In the genomic region with DNA sequence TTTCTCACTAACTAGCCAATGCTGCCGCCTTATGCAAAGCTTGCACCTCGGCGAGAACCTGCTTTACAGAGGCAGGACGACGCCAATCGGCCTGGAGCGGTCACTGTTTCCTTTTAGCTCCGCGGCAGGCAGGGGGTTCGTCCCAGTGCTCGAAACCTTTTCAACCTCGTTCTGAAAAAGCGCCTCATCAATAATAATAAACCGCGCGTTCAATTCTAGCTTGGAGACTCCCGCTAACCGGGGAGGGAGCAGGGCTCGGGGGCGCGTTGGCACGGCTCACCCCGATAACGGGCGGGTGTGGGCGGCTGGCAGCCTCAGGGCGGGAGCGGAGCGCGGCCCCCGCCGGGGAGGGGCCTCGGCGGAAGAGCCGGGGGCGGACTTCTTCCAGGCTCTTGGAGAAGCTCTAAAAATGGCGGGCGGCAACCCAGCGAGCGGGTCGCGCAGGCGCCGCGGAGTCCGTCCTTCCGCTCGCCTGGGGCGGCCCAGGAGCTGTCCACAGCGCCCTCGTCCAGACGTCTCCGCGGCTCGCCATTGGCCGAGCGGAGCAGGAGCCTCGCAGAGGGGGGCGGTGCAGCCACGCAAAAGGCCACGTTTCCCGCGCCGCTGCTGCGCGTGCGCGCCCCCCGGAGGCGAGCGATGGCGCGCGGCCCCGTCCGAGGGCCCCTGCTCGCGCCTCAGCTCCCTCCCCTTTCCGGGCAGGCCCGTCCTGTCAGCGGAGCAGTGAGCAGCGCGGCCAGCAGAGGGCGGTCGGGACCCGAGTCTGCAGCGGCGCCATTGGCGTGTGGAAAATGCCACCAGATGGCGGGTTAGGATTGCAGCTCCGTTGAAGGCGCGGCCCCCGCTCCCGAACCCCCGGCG, we compare ENCODE assay signal across 8 mouse cellular contexts. TPM values are rescaled to one million over a fixed set of nuclear protein-coding genes. Genes with fewer than 3 reads are reported as not detected.
DNase-seq lines count a peak whose midpoint lies in the region; ATAC-seq lines count a peak whose summit lies in the region.

No protein-coding gene starts in this region.

- H3K4me2 ChIP-seq in hindbrain, embryonic 15.5 days: peak overlapping the region; percentile 83

- H3K9me3 ChIP-seq in hindbrain, embryonic 15.5 days: no peaks in the 10 kb centered on the region

- ATAC-seq in hindbrain, embryonic 15.5 days (ENCODE audit: low FRiP score, low read depth): peak; percentile 99

- H3K27ac ChIP-seq in hindbrain, embryonic 15.5 days (replicated peaks): peak overlapping the region; percentile 98

- H3K27me3 ChIP-seq in hindbrain, embryonic 15.5 days: no peaks in the 10 kb centered on the region

- peak overlapping the region; percentile 94 for H3K9ac ChIP-seq in hindbrain, embryonic 15.5 days

- peaks cover 30% of the 10 kb centered on the region for H3K4me1 ChIP-seq in hindbrain, embryonic 15.5 days (replicated peaks)

- peak; percentile 99 for DNase-seq in T-cell, adult 2 months (ENCODE audit: low spot score)
- peak; percentile 100 for DNase-seq in cerebellum, postnatal 36 days
- peak; percentile 99 to 100 for DNase-seq in frontal cortex, postnatal 36 days (ENCODE audit: low spot score in 2 of 2)
- DNase-seq in left cerebral cortex, adult 11 months (ENCODE audit: low spot score): peak; percentile 98
- DNase-seq in lung, postnatal 4 days: peak; percentile 100
- DNase-seq in retina, postnatal 7 days (ENCODE audit: low read depth, low spot score): peak; percentile 98
- DNase-seq in urinary bladder, adult 2 months (ENCODE audit: low spot score): peak; percentile 100

- H3K4me3 ChIP-seq in hindbrain, embryonic 15.5 days: peak overlapping the region; percentile 96

- H3K36me3 ChIP-seq in hindbrain, embryonic 15.5 days: no peaks in the 10 kb centered on the region

- WGBS in hindbrain, embryonic 15.5 days: under 1% methylated on average over 89 of the region's 97 CpGs

RNA-seq across cellular contexts. Expression of gene Stag1, which starts 45.5 kb away (rescaled TPM):
- polyA plus RNA-seq in hindbrain, embryonic 15.5 days (2015; fragmentation: Nextera tagmentation; extraction: Ambion mirVana): 28.9 and 30.9 TPM in 2 replicates
- 16.7 and 20.2 TPM in 2 replicates for polyA plus RNA-seq in urinary bladder, adult 2 months (2012; rRNA removed)

Comparison
In these comparisons a context has a peak if more than half of its experiments do, and no peak if none do; other contexts are left out.
1. Peak in every context shown above with its lines: DNase-seq, ATAC-seq, H3K4me3 ChIP-seq and H3K27ac ChIP-seq.